Mouse (Mus musculus): ENCODE results near the gene Coq9.

- TF ChIP-seq POLR2A (IDR thresholded peaks at IDR 0.05; ENCODE audit: control insufficient read depth, low read depth, low read length), result no peak
- TF ChIP-seq CTCF (IDR thresholded peaks at IDR 0.05; ENCODE audit: control insufficient read depth, insufficient read depth, insufficient replicate concordance, low read depth, low read length), result no peak
Measured at GRCm38 (mm10) chr8:94899262-94899661, 61.1 kb downstream of the Coq9 start.

Data from testis, adult 2 months (tissue).